Mouse (Mus musculus) liver, embryonic 14.5 days (tissue): ENCODE results near the gene Fbxl18. TPM values are rescaled to one million over a fixed set of nuclear protein-coding genes. Genes with fewer than 3 reads are reported as not detected.

Experiments used
- ATAC-seq: fragments of 200-750 bp; cut with Nextera tagmentation; 2 replicates; pipeline ENCODE4 v1.8.0; 2017; ENCODE audit warnings: moderate number of reproducible peaks, mild to moderate bottlenecking, moderate library complexity; ENCODE audit not compliant: insufficient read depth
- DNase-seq, 3 experiments: peaks; one replicate each; pipeline ENCODE4 v3.0.0-alpha.2; 2012 to 2013; ENCODE audit warnings: low read depth in 3 of 3, low spot score in 3 of 3
- H3K27ac ChIP-seq: fragments of 300-500 bp; sonication (generic); 2 replicates; pipeline ENCODE4 v1.5.1; 2014; ENCODE audit warnings: moderate library complexity, mild to moderate bottlenecking, control low read depth, inconsistent platforms
- H3K27me3 ChIP-seq: fragments of 300-500 bp; sonication (generic); 2 replicates; pipeline ENCODE4 v1.6.1; 2014; ENCODE audit warnings: mild to moderate bottlenecking, low read length, moderate library complexity; ENCODE audit not compliant: control insufficient read depth, insufficient read depth
- H3K36me3 ChIP-seq: fragments of 300-500 bp; sonication (generic); replicated peaks from 2 replicates; pipeline ENCODE4 v1.6.1; 2014; ENCODE audit warnings: low read depth; ENCODE audit not compliant: control insufficient read depth, insufficient read depth
- H3K4me1 ChIP-seq, 2 experiments: fragments of 200-500 bp in 1 of 2; fragments of 300-500 bp in 1 of 2; sonication (generic) in 1 of 2; replicated peaks; 2 replicates each; pipeline ENCODE4 v1.6.1; 2012 to 2014; ENCODE audit warnings: antibody characterized with exemption in 1 of 2, inconsistent platforms in 1 of 2, low read length in 1 of 2; ENCODE audit not compliant: control insufficient read depth in 2 of 2, insufficient read depth in 2 of 2
- H3K4me2 ChIP-seq: fragments of 300-500 bp; sonication (generic); 2 replicates; pipeline ENCODE4 v1.6.1; 2014; ENCODE audit warnings: low read depth, mild to moderate bottlenecking, control low read depth, moderate library complexity
- H3K4me3 ChIP-seq, 2 experiments: fragments of 200-500 bp in 1 of 2; fragments of 300-500 bp in 1 of 2; sonication (generic) in 1 of 2; 2 replicates each; pipeline ENCODE4 v1.5.1; 2012 to 2014; ENCODE audit warnings: low read depth in 2 of 2, low read length in 2 of 2, mild to moderate bottlenecking in 2 of 2, control low read depth in 1 of 2, inconsistent platforms in 1 of 2, moderate library complexity in 1 of 2; ENCODE audit not compliant: insufficient read depth in 1 of 2
- H3K9ac ChIP-seq: fragments of 300-500 bp; sonication (generic); replicated peaks from 2 replicates; pipeline ENCODE4 v1.6.1; 2014; ENCODE audit warnings: mild to moderate bottlenecking, control low read depth, moderate library complexity
- H3K9me3 ChIP-seq: fragments of 300-500 bp; sonication (generic); 2 replicates; pipeline ENCODE4 v1.6.1; 2016; ENCODE audit warnings: low read length, mixed read lengths; ENCODE audit not compliant: control insufficient read depth
- CTCF ChIP-seq: IDR thresholded peaks from 2 replicates; pipeline ENCODE4 v1.5.1; 2016; ENCODE audit warnings: antibody characterized with exemption, low read depth, control low read depth
- EP300 ChIP-seq: IDR thresholded peaks from 2 replicates; pipeline ENCODE4 v1.6.1; 2016; ENCODE audit warnings: antibody characterized with exemption, low read depth
- WGBS: fragments of 180-500 bp; shearing (Covaris S2); extraction: QIAGEN DNeasy Blood & Tissue Kit; methylation state at CpG from one replicate; pipeline ENCODE4 v1.1.7; 2014; ENCODE audit not compliant: insufficient replicate concordance; 5-methylcytosine and 5-hydroxymethylcytosine counted together
- polyA plus RNA-seq, 2 experiments: library from polyadenylated mRNA; depleted of rRNA in 1 of 2; stranded (reverse) in 1 of 2; unstranded in 1 of 2; fragments of >200 nt; fragmentation: Nextera tagmentation in 1 of 2; extraction: Ambion mirVana in 1 of 2; gene quantifications; 2 replicates each; pipeline versions ENCODE4 v1.2.1 to v1.2.3; 2012 to 2014

Gene Fbxl18
- polyA plus RNA-seq, 2 experiments, result 1.6 to 1.9 TPM

- ATAC-seq (no peak), DNase-seq (no peak)
- Histone ChIP-seq H3K4me3 (no peak overlapping the region), H3K27ac (no peak overlapping the region), H3K4me2 (no peak overlapping the region), H3K4me1 (peaks cover 0 to 5% of the 10 kb centered on the region in 2 experiments; a peak in 1 of 4 replicates), H3K36me3 (no peaks in the 10 kb centered on the region), H3K9me3 (no peaks in the 10 kb centered on the region), H3K9ac (no peak overlapping the region), H3K27me3 (no peaks in the 10 kb centered on the region)
- TF ChIP-seq CTCF, result no peak
- TF ChIP-seq EP300, result no peak
- 45% methylated on average over 5 of the region's 5 CpGs for WGBS
Measured at GRCm38 (mm10) chr5:142851681-142852049, 43.6 kb downstream of the Fbxl18 start.

DNA sequence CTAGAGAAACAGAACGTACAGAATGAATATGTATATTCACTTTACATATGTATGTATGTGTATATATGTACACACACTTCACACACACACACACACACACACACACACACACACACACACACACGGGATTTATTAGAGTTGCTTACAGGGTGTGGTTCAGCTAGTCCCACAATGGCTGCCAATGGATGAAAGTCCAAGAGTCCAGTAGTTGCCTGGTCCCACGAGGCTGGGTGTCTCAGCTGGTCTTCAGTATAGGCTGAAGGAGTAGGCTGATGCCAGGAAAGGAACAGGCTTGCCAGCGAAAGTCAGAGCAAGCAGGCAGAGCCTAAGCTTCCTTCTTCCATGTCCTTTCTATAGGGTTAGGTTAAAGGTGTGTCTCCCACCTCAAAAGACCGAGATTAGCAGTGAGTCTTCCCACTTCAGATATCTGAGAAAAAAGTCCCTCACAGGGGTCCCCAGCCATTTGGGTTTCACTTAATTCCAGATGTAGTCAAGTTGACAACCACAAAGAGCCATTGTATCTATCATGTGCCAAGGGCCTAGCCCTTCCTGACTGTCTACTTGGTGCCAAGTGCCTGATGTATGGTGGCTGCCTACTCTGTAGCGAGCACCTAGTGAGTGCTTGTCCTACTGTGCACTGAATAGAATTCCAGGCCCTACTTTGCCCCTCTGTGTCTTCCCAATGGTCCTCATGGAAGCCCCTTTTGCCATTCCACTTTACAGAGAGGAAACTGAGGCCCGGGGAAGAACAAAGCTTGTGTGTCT lies 44.1 kb downstream of the Fbxl18 start:
- H3K27ac ChIP-seq, result no peak overlapping the region
- no peak overlapping the region for H3K4me3 ChIP-seq
- no peak overlapping the region for H3K9ac ChIP-seq
- H3K4me2 ChIP-seq, result no peak overlapping the region
- H3K36me3 ChIP-seq, result no peaks in the 10 kb centered on the region
- H3K4me1 ChIP-seq, result peaks cover 0 to 5% of the 10 kb centered on the region in 2 experiments; a peak in 1 of 4 replicates
- H3K9me3 ChIP-seq, result no peaks in the 10 kb centered on the region
- ATAC-seq (no peak), DNase-seq (no peak)
- 57% methylated on average over 7 of the region's 7 CpGs for WGBS
- TF ChIP-seq CTCF, result no peak
- TF ChIP-seq EP300, result no peak
- H3K27me3 ChIP-seq, result no peaks in the 10 kb centered on the region

GRCm38 (mm10) chr5:142850476-142850875 lies 44.7 kb downstream of the Fbxl18 start:
- WGBS, result 60% methylated on average over 9 of the region's 9 CpGs
- no peaks in the 10 kb centered on the region for H3K36me3 ChIP-seq
- H3K4me1 ChIP-seq, result peaks cover 0 to 5% of the 10 kb centered on the region in 2 experiments; a peak in 1 of 4 replicates
- H3K4me2 ChIP-seq, result no peak overlapping the region
- no peaks in the 10 kb centered on the region for H3K27me3 ChIP-seq
- H3K9me3 ChIP-seq, result no peaks in the 10 kb centered on the region
- ATAC-seq (no peak), DNase-seq (no peak)
- H3K9ac ChIP-seq, result no peak overlapping the region
- no peak overlapping the region for H3K27ac ChIP-seq
- no peak for TF ChIP-seq EP300
- TF ChIP-seq CTCF, result no peak
- no peak overlapping the region for H3K4me3 ChIP-seq

GRCm38 (mm10) chr5:142848911-142849310 lies 46.3 kb downstream of the Fbxl18 start:
- H3K9me3 ChIP-seq, result no peaks in the 10 kb centered on the region
- WGBS, result 84% methylated on average over 7 of the region's 7 CpGs
- H3K4me1 ChIP-seq, result peaks cover 0 to 4% of the 10 kb centered on the region in 2 experiments; a peak in 1 of 4 replicates
- no peak overlapping the region for H3K9ac ChIP-seq
- H3K27me3 ChIP-seq, result no peaks in the 10 kb centered on the region
- no peaks in the 10 kb centered on the region for H3K36me3 ChIP-seq
- no peak for ATAC-seq
- no peak overlapping the region for H3K27ac ChIP-seq
- H3K4me2 ChIP-seq, result no peak overlapping the region
- H3K4me3 ChIP-seq, result no peak overlapping the region
- DNase-seq, result no peak
- TF ChIP-seq EP300, result no peak

DNA sequence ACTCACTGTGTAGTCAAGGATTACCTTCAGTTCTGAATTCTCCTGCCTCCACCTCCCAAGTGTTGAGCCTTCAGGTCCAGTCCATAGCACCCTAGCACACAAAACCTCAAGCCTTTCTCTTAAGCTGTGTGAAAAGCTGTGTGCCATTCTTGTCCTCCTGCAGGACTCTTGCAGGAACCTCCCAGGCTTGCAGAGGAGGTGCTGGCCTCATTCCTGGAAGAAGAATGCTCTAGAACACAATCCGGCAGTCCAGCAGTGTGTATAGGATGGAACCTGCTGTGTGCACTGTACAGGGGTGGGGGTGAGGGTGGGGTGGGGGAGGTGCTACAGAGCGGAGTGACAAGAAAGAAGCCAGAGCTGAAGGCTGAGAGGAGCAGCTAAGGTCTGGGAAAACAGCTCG lies 47.1 kb downstream of the Fbxl18 start:
- 51% methylated on average over 3 of the region's 3 CpGs for WGBS
- no peaks in the 10 kb centered on the region for H3K4me1 ChIP-seq
- H3K9me3 ChIP-seq, result no peaks in the 10 kb centered on the region
- TF ChIP-seq CTCF, result no peak
- no peak for TF ChIP-seq EP300
- no peak overlapping the region for H3K4me2 ChIP-seq
- ATAC-seq (no peak), DNase-seq (no peak)
- H3K27ac ChIP-seq, result no peak overlapping the region
- no peak overlapping the region for H3K4me3 ChIP-seq
- H3K9ac ChIP-seq, result no peak overlapping the region
- H3K36me3 ChIP-seq, result no peaks in the 10 kb centered on the region
- H3K27me3 ChIP-seq, result no peaks in the 10 kb centered on the region
